Mouse (Mus musculus): Measurements from ENCODE around the gene Glrb. TPM values are rescaled to one million over a fixed set of nuclear protein-coding genes. Genes with fewer than 3 reads are reported as not detected.

Gene Glrb
- total RNA-seq, 2 experiments from 2014 or later, result 139 to 144 TPM

DNA sequence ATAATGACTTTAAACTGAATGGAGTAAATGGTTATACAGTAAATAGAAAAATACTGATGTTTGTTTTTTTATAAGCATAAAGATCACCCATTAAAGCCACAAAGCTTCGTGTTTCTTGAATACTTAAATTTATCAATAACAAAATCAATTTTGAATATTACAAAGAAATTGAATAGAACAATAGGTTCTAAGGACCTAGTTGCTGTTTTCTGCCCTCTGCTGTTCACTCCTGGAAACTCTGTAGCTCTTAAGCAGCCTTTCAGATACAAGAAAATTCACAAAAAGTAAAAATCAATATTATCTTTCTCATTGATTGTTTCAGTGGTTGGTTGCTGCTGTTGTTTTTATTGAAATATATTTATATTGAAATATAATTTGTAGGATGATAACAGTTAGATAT, 108.1 kb downstream of the Glrb start:
- Histone ChIP-seq H3K27ac (no peak overlapping the region), H3K4me3 (no peak overlapping the region)
- DNase-seq (ENCODE audit: low spot score in 2 of 2), result no peak
- peak; percentile 89 for TF ChIP-seq CTCF (conservative IDR thresholded peaks at IDR 0.05)

DNA sequence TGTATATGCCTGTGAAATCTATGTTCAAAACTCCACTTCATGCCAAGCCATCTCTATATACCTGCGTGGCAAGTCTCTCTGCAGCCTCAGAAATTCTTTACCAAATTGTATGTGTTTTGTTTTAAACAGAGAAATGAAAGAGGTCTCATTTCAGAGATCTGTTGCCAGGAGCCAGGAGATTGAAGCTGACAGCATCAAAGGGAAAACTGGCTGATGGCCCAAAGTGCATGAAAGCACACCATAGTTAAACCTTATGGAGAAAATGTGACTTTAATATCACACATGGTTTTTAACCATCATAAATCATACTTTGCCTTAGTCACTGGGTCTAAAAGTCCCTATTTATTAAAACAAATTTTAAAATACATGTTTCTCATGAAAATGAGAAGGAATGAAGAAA, 109.6 kb downstream of the Glrb start:
- Histone ChIP-seq H3K4me3 (no peak overlapping the region; the same call in 1 of the 2 replicates), H3K27ac (peak overlapping the region; percentile 11; the same call in 1 of the 2 replicates)
- TF ChIP-seq CTCF (conservative IDR thresholded peaks at IDR 0.05), result no peak
- no peak for DNase-seq (ENCODE audit: low spot score in 2 of 2)

DNA sequence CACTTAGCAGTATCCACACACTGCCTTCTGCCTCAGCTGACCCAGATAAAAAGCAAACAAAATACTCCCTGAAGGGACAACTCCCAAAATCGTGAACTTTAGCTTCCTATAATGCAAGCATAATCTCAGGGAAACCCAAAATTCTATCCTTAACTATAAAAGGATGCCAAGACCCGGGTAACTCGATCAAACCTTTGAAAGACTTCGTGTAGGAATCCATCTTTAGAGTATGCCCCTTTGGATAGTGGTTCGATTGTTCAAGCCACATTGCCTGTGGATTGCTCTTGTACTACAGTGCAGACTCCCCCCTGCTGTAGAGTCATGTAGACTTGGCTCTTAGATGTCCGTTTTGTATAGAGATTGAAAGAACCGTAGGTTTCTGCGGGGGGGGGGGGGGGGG, 110.2 kb downstream of the Glrb start:
- Histone ChIP-seq H3K27ac (peak overlapping the region; percentile 99), H3K4me3 (peak overlapping the region; percentile 69)
- TF ChIP-seq CTCF (conservative IDR thresholded peaks at IDR 0.05), result no peak
- DNase-seq (ENCODE audit: low spot score in 2 of 2), result no peak

DNA sequence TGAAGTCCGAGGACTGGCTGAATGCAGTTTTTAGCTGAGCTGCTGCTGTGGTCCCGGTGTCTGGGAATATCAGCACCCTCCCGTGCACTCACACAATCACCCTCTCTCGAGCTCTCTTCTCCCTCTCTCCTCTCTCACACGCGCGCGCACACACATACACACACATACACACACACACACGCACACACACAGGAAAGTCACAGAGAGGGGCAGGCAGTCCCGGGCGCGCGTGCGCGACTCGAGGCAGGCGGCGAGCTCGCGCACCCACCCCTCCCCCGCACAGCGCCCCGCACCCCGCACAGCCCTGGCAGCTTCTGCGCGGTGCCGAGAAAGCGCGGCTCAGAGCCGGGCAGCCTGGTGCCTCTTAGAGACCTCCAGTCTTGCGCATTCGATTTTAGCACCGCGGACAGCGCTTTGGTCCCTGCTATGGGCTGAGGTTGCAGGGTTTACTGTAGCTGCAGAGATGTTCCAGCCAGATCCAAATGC, 110.8 kb downstream of the Glrb start, which contains the start of gene Gria2:
Gene Gria2, minus strand, starts transcription at position 240 of the 486 bp plus-strand sequence.
- H3K4me3 ChIP-seq, result peak within 1 kb of the TSS; percentile 69
- peak within 1 kb of the TSS; percentile 99 for H3K27ac ChIP-seq
- peak; percentile 92 to 94 for DNase-seq (ENCODE audit: low spot score in 2 of 2)
- no peak for TF ChIP-seq CTCF (conservative IDR thresholded peaks at IDR 0.05)

DNA sequence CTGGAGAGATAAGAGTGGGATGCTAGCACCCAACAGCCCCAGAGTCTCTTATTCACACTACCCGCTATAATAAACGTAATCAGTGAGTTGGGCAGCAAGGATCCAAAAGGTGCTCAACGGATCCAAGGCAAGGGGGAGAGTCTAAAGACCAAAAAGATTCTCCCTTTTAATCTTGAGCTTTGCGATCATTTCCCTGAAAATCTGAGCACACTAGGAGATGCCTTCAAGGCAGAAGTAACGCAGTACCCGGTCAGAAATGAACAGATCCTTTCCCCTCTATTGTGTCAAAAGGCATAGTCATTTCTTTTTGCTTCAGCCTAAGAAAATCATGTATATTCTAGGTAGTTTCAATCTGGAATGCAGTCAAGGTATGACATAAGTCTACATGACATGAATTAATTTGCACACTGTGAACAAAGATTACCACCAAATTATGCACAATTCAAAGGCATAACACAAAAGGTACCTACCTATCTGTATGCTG, 111.6 kb downstream of the Glrb start:
- peak overlapping the region; percentile 99 for H3K27ac ChIP-seq
- TF ChIP-seq CTCF (conservative IDR thresholded peaks at IDR 0.05), result no peak
- DNase-seq (ENCODE audit: low spot score in 2 of 2), result peak in 1 of 2 experiments; percentile 23
- H3K4me3 ChIP-seq, result peak overlapping the region; percentile 69

DNA sequence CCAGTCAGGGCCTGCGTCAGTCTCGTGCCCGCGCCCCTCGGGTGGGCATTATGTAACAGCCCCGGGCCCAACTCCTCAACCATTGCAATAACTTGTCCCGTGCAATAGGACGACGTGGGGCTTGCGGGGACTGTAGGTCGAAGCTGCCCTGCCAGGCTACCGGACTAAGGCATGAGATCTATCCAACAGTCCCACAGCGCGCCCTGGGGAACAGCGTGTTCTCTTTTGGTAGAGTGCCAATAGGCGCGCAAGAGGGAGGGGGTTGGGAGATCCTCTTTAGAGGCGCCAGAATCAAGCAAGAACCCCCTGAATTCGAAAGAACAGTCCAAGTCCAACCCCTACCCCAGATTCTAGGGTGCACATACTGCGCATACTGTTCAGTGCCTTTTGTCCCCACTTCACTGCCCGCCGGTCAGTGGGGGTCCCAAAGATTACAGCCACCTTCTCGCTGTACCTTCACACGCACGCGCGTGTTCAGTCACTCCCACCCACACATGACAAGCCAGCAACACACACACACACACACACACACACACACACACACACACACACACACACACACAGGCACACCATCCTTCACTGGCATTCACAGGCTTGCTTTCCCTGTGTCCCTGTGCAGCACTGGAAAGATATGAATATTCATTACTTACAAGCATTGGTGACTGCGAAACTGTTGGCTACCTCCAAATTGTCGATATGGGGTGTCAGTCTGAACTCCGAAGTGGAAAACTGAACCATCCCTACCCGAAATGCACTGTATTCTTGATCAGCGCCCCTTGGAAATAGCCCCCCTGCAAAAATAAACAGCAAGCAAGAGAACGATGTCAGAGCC, 112.2 kb downstream of the Glrb start:
- peak overlapping the region; percentile 69 for H3K4me3 ChIP-seq
- TF ChIP-seq CTCF (conservative IDR thresholded peaks at IDR 0.05), result no peak
- peak overlapping the region; percentile 99 for H3K27ac ChIP-seq
- peak; percentile 69 to 73 for DNase-seq (ENCODE audit: low spot score in 2 of 2)

DNA sequence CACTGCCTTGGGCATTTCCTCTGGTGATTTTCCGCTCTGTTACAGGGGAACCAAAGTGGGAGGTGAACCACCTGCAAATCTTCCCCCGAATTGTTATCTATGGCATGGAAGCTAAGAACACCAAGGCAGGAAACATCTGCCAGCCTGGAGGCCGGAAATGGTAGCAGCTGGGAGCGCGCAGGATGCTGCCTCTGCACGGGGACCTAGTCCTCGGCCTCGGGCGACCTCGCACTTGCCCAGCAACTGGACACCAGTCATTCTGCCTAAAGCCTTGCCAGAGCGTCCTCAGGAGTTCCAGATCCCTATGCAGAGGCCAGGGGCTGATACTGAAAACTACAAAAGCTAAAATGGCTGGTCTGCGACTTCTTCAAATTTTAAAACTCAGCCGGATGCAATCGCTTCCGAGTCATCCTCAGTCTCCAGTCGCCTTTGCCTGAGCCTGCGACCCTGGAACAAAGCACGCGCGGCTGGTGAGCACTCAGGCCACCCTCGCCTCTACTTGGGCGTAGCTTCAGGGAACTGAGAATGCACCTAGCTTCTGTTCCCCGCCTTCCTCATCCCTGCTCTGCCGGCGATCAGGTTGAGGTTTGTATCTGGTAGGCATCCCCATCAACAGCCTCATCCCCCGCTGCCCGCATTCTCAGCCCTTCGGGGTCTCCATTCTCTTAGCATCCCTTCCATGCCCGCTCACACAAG, 113.0 kb downstream of the Glrb start:
- H3K27ac ChIP-seq, result peak overlapping the region; percentile 99
- TF ChIP-seq CTCF (conservative IDR thresholded peaks at IDR 0.05), result no peak
- H3K4me3 ChIP-seq, result peak overlapping the region; percentile 69
- DNase-seq (ENCODE audit: low spot score in 2 of 2), result peak; percentile 48 to 56

DNA sequence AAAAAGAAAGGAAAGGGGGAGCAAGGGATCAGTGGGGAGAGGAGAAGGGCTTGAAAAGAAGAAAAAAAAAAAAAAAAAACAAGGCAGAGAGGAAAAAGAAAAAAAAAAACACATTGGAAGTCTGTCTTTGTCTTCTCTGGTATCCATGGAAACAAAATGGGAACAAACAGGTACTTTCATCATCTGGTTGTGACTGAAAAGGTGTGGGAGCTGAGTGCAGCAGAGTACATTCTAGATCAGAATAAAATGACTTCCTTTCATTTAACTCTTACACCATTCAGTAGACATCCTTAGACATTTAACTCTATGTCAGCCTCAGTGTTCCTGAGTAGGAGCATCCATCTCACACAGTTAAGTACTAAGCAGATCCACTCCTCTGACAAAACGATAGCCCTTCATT, 115.5 kb downstream of the Glrb start:
- Histone ChIP-seq H3K4me3 (peak overlapping the region; percentile 69), H3K27ac (peak overlapping the region; percentile 99)
- no peak for DNase-seq (ENCODE audit: low spot score in 2 of 2)
- no peak for TF ChIP-seq CTCF (conservative IDR thresholded peaks at IDR 0.05)

DNA sequence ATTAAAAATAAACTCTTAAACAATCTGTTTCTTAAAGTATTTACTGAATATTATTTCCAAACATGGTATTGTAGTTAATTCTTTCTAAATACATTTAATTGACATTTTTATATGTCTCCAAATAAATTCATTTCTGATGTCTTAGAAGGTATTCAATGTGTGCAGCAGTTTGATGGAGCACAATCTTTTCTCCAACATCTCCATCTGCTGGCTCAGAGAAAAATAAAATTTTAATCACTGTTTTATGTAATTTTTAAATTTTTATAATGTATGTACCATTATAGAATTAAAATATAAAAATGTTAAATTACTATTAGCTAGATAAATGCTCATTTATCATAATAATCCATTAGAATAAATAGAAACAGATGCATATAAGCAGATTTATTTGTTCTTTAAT, 116.7 kb downstream of the Glrb start:
- Histone ChIP-seq H3K27ac (peak overlapping the region; percentile 56), H3K4me3 (peak overlapping the region; percentile 69)
- TF ChIP-seq CTCF (conservative IDR thresholded peaks at IDR 0.05), result peak; percentile 61
- DNase-seq (ENCODE audit: low spot score in 2 of 2), result no peak

DNA sequence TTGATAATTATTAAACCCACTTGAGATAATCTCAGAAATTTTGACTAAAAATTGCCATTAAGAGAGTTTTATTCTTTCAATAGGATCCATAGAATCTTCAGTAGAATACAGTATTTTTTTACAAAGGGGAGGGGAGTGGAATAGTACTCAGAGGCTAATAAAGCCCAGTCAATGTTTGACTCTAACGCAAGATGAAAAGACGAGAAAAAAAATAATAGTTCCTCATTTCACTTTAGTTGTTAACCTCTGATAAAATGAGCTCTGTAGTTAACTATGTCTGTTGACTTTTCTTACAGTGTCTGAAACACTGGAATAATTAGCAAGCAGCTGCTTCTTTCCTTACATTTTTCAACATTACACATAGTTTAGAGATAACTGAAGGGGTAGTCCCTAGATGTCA, 118.2 kb downstream of the Glrb start:
- no peak for DNase-seq (ENCODE audit: low spot score in 2 of 2)
- no peak for TF ChIP-seq CTCF (conservative IDR thresholded peaks at IDR 0.05)
- Histone ChIP-seq H3K4me3 (peak overlapping the region; percentile 69), H3K27ac (peak overlapping the region; percentile 56; the same call in 1 of the 2 replicates)

Other genes with a start within 250 kb of the Glrb start
- gene Gria2, start 110.8 kb downstream of the Glrb start, total RNA-seq (2021), result 100 to 1,000 TPM; 712 to 741 TPM
- gene Pdgfc, start 122.8 kb upstream of the Glrb start, total RNA-seq (2021), result 1 to 10 TPM; 5.4 to 5.5 TPM